Mouse (Mus musculus) gastrocnemius, adult 2 months (tissue): ENCODE data around the gene Rbm4b. TPM values are rescaled to one million over a fixed set of nuclear protein-coding genes. Genes with fewer than 3 reads are reported as not detected.

ENCODE experiments used
- DNase-seq: peaks from one replicate; pipeline ENCODE4 v3.0.0; 2022
- H3K27ac ChIP-seq: fragments of 200-600 bp; 2 replicates; pipeline ENCODE4 v1.8.1; 2022; ENCODE audit warnings: mild to moderate bottlenecking
- H3K4me3 ChIP-seq: fragments of 200-600 bp; 2 replicates; pipeline ENCODE4 v1.8.1; 2022; ENCODE audit warnings: mild to moderate bottlenecking, moderate library complexity
- CTCF ChIP-seq: fragments of 200-600 bp; IDR thresholded peaks from 2 replicates; pipeline ENCODE4 v1.8.1; 2022; ENCODE audit warnings: antibody characterized with exemption, mild to moderate bottlenecking, moderate library complexity
- intact Hi-C: fragments of 180-260 bp; cut with DNase I; formaldehyde crosslinking; loops from one replicate; pipeline ENCODE4 v1.15.1; 2025
- long read RNA-seq, 2 experiments: library from polyadenylated mRNA; stranded (forward); transcript quantifications; one replicate each; pipeline ENCODE4 v2.0.0; 2021
- total RNA-seq, 2 experiments: library from RNA; stranded (reverse); gene quantifications; 2 replicates each; pipeline ENCODE4 v1.2.3; 2021

Rbm4b gene
- 1 to 10 TPM; 2.1 to 2.7 TPM for total RNA-seq
- long read RNA-seq, experiment 1, transcript Rbm4b-201 (4 exons, 1,783 nt) = major isoform, 5 of 7 reads
- long read RNA-seq, experiment 1, partial matches to known transcripts = 2 of 7 reads
- long read RNA-seq, experiment 1, other reads (novel, unspliced or antisense) = 0 of 7 reads
- long read RNA-seq, experiment 2, partial matches to known transcripts = 0 of 6 reads
- long read RNA-seq, experiment 2, other reads (novel, unspliced or antisense) = 1 of 6 reads

DNA sequence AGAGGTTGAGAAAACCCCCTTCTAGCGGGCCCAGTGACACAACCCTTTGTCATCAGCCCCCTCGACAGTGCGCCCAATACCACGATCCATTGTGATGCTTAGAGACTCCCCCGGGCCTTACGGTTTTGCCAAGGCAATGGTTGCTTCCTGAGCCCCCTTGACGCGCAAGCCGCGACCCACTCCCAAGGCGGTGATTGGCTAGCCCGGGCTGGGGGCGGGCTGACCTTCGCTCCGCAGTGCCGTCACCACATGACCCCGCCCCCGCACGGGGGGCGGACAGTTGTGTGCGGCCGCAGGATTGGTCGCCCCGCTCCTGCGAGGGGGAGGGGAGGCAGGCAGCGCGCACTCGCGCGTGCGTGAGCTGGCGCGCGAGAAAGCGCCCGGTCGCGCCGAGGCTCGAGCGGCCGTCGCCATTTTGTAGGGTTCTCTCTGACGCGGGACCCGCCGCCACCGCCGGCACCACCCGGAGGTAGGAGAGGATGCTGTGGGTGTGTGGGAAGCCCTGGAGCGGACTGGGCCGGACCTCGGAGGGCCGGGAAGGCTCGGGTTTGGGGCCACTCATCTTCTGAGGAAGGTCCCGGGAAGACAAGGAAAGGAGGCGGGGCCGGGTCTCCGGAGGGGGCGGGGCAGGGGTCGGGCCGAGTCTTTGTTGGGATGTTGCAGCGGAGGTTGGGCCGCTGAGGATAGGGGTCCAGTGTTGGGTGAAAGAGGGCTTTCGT is at the start of gene Rbm4b:
Gene Rbm4b, plus strand, starts transcription at position 305 of the 719 bp plus-strand sequence.
- DNase-seq = peak; percentile 98
- no peak for TF ChIP-seq CTCF
- Histone ChIP-seq H3K4me3 (peak within 1 kb of the TSS; percentile 87), H3K27ac (peak within 1 kb of the TSS; percentile 97)
- intact Hi-C loops = loop anchor here (5.0 to 10.0 kb wide), 4 partner anchors 36 to 208 kb away; partner anchors contain the start of genes Bbs1, Gm21992, Mrpl11 and Rbm14

- Histone ChIP-seq H3K27ac (no peak overlapping the region), H3K4me3 (no peak overlapping the region)
- no peak for DNase-seq
- intact Hi-C loops = no loop called here
- TF ChIP-seq CTCF = no peak
These were observed 47.5 kb upstream of the Rbm4b start for GRCm38 (mm10) chr19:4708765-4709164.

- no peak for DNase-seq
- peak within 1 kb of the TSS; percentile 68 for H3K4me3 ChIP-seq
- TF ChIP-seq CTCF = no peak
- intact Hi-C loops = no loop called here
- no peak within 1 kb of the TSS for H3K27ac ChIP-seq
These were observed 45.1 kb upstream of the Rbm4b start, which contains the start of gene Sptbn2 for GRCm38 (mm10) chr19:4711098-4711600. TSS of gene Sptbn2 (plus strand) at chr19:4711167.

DNA sequence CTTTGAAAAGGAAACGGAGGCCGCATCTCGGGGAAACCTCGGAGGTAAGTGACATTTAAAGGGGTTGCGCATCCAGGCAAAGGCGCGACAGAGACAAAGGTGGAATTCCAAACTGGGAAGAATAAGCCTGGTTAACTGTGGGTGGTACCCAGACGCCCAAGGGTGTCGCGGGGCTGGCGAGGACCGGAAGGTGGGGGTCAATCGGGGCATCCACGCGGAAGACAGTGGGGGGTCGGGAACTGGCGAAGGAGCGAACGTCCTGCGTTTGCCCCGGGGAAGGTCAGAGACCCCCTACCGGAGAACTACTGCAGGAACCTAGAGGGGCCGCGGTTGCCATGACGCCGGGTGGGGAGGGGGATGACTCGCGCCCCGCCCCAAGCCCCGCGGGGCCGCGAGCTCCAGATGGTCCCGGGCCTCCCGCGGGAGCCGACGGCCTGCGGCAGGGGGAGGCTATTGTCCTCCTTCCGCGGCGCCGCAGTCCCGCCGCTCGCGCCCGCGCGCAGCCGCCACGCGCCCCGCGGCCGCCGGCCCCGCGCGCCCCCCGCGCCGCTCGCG is 44.6 kb upstream of the Rbm4b start:
- DNase-seq = no peak
- no peak for TF ChIP-seq CTCF
- Histone ChIP-seq H3K27ac (no peak overlapping the region), H3K4me3 (peak overlapping the region; percentile 68)
- intact Hi-C loops = no loop called here

DNA sequence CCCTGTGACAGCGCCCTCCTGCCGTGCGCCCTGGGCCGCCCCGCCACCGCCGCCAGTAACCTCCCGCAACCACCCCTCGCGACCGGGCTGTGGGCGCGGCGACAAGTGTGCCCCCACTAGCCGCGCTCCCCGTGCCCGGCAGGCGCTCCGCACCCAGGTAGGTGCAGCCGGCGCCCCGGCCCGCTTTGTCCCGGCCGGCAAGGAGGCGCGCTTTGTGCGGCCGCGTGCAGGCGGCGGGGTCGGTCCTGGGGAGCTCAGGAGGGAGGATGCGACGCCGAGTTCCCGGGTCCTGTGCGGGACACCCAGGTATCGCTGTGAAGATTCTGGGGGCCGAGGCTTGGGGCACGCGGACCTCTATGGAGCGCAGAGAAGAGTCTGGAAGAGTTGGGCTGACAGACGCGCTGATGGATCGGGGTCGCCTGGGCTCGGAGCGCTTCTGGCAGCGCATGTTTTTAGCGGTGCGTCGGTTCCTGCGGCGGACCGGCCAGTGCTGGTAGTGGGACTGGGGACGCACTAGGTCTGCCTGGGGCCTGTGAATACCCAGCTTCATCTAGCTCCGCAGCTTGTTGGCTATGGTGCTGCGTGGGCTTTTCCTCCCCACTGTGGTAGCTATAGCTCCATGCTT is 44.0 kb upstream of the Rbm4b start:
- no peak for DNase-seq
- H3K27ac ChIP-seq = no peak overlapping the region
- peak overlapping the region; percentile 68 for H3K4me3 ChIP-seq
- no peak for TF ChIP-seq CTCF
- intact Hi-C loops = no loop called here

DNA sequence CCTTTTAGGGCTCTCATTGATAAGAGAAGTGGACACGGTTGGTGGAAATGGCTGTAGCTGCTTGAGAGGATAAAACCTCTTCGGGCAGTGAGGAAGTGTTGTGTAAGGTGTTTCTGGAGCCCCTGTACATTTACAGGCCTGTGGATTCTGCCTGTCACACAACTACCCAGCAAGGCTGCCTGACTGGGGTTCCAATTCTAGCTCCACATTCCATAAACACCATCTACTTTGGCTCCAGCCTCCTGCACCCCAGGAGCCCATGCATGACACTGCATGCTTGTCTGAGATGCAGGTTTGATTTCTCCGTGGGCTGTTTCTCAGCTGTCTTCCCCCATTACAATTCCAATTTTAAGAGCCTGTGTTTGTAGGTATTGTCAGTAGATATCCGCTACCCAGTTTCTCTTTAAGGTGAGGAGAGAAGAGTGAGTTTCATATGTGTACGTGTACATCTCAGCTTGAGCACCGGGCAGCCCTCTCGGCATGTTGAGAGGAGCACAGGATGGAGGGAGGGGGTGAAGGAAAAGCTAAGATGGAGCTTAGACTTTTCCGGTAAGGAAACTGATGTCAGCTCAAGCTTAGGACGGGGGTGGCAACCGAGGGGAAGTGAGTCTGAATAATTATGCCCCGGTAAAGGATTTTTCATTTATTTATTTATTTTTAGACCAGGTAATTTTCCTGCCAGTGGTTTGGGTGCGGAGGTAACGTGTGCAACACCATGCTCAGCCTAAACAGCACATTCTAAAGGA is 43.3 kb upstream of the Rbm4b start:
- no peak overlapping the region for H3K27ac ChIP-seq
- DNase-seq = no peak
- H3K4me3 ChIP-seq = peak overlapping the region; percentile 68
- intact Hi-C loops = no loop called here
- no peak for TF ChIP-seq CTCF

GRCm38 (mm10) chr19:4713886-4714285 is 42.4 kb upstream of the Rbm4b start:
- Histone ChIP-seq H3K4me3 (no peak overlapping the region), H3K27ac (no peak overlapping the region)
- no peak for DNase-seq
- TF ChIP-seq CTCF = no peak
- intact Hi-C loops = no loop called here

GRCm38 (mm10) chr19:4716756-4717155 is 39.5 kb upstream of the Rbm4b start:
- H3K27ac ChIP-seq = no peak overlapping the region
- DNase-seq = no peak
- no peak overlapping the region for H3K4me3 ChIP-seq
- intact Hi-C loops = no loop called here
- no peak for TF ChIP-seq CTCF

DNA sequence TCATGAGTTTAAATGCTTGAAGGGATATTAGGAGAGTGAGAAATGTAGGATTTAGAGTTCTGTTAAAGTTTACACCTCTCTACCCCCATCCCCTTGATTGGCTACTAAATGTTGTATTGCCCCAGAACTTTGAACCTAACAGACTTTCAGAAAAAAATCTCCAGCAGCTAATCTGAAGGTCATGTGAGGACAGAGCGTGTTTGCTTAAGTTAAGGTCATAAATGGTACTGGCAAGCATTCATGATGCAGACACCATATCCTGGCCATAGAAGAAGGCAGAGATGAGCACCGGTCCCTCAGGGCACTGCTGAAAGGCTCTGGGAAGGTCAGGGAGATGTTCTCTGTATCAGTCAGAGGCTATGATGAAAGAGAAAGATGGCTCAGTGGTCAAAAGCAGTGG is 39.0 kb upstream of the Rbm4b start:
- no peak overlapping the region for H3K27ac ChIP-seq
- no peak for DNase-seq
- intact Hi-C loops = no loop called here
- no peak for TF ChIP-seq CTCF
- H3K4me3 ChIP-seq = no peak overlapping the region

DNA sequence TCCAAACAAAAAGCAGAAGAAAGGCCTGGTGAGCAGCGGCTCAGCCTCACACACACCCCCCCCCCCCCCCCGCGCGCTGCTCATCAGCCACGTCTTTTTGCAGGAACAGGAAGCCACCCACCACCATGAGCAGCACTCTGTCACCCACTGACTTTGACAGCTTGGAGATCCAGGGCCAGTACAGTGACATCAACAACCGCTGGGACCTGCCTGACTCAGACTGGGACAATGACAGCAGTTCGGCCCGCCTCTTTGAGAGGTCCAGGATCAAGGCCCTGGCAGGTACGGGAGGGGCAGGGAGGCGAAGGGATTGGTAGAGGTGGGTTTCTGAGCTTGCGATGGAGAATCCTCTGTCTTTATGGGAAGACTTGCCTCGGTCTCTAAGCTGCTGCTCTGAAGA is 37.6 kb upstream of the Rbm4b start:
- intact Hi-C loops = no loop called here

DNA sequence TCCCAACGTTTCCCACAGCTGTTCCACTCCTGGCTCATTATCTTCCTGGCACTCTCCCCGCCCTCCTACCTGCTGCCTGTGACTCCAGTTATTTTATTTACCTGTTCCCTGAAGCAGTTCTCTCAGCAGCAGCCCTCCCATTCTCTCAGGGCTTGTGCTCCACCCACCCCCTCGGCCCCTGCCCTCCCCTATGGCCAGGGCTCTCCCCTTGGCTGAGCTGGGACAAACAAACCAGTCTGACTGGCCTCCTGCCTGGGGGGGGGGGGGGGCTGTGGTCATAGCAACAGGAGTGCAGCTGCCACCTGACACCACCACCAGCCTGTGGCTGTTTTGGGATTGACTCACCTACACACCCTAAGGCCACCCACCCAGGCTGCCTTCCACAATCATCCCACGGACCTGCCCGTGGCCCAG is 36.9 kb upstream of the Rbm4b start:
- Histone ChIP-seq H3K27ac (no peak overlapping the region), H3K4me3 (no peak overlapping the region)
- intact Hi-C loops = no loop called here
- DNase-seq = peak; percentile 37
- TF ChIP-seq CTCF = no peak

More for the DNA sequence above, 37.6 kb upstream of the Rbm4b start:
- H3K4me3 ChIP-seq = no peak overlapping the region
- no peak for DNase-seq
- H3K27ac ChIP-seq = no peak overlapping the region
- no peak for TF ChIP-seq CTCF

GRCm38 (mm10) chr19:4720112-4720511 is 36.2 kb upstream of the Rbm4b start:
- intact Hi-C loops = no loop called here
- DNase-seq = no peak
- no peak overlapping the region for H3K4me3 ChIP-seq
- H3K27ac ChIP-seq = no peak overlapping the region
- no peak for TF ChIP-seq CTCF
